Mouse (Mus musculus) kidney, adult 11 months (tissue): ENCODE measurements around the gene Elmod3.
A peak's percentile ranks its signal among the peaks of the same experiment; 100 is the strongest.

Experiments used
- DNase-seq: peaks from one replicate; pipeline ENCODE4 v3.0.0; 2022

The Elmod3 gene

DNA sequence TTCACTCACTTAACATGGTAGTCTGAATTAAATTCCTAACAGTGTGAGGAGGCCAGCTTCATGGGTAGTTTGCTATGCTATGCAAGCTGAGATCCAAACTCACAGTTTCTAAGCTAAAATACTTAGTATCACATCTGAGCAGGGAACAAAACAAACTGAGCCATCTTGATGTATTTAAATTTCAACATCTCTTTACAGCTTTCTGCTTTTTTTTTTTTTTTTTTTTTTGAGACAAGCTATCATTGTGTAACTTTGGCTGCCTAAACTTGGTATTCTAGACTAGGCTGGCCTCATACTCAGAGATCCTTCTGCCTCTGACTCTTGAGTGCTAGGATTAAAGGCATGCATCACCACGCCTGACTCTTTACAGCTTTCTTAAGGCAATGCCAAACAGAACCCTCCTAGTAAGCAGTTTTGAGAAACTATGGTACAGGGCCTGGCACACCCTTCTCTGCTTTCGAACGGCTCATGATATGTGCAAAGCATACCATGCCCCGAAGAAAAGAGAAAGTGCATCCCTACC is 10.5 kb upstream of the Elmod3 start:
- no peak for DNase-seq

GRCm38 (mm10) chr6:72607676-72608075 is 9.5 kb upstream of the Elmod3 start:
- DNase-seq = peak; percentile 74

DNA sequence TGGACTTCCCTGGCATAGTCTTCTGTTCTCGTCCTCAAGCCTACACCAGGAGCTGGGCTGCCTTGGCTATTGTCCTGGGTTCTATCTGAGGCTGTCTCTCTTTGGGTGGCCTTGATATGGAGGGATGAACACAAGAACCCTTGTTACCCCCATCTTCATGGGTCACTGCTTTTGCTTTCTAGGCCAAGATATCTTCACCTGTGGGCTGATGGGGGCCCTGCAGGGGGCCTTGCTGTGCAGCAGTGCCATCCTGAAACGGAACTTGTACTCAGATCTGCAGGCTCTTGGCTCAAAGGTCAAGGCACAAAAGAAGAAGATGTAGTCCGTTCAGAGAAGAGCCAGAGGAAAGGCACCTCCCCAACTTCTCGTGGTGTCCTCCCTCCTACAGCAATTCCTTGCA is 8.8 kb upstream of the Elmod3 start:
- DNase-seq = peak; percentile 76

DNA sequence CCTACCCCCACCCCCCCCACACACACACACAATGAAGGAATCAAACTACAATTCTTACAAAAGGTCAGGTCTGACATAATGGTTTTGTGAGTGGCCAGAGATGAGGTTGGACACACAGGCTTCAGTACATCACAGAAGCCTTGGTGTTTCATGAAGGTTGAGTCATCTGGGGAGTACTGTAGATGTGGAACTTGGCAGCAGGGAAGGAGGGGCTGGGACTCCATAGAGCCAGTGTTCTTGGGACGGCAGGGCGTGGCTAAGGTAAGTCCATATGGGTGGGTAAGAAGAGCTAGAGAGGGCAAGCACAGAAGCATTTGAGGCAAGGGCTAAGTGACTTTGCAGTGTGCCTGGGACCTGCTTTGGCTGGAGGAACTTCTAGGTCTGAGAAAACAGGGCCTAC is 5.9 kb upstream of the Elmod3 start:
- DNase-seq = no peak

GRCm38 (mm10) chr6:72601732-72602131 is 3.5 kb upstream of the Elmod3 start:
- DNase-seq = peak; percentile 86

- no peak for DNase-seq
These were observed 2.6 kb upstream of the Elmod3 start for GRCm38 (mm10) chr6:72600771-72601170.

DNA sequence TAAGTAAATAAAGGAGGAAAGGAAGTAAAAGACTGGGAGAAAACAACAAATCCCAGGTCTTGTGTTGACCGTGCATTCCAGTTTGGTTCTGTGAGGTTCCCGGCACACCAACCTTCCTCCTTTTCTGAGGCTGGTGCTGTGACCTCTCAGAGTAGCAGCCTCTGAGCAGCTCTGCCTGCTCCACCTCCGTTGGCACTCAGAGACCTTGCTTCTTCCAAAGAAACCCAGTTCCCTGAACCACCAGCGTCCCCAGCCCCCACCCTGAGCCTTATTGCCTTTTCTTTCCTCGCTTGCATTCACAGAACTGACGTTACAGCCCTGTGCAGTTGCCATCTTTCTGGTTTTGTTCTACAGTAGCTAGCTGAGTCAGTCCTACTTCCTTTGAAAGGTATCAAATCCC is 2.0 kb upstream of the Elmod3 start:
- DNase-seq = no peak

DNA sequence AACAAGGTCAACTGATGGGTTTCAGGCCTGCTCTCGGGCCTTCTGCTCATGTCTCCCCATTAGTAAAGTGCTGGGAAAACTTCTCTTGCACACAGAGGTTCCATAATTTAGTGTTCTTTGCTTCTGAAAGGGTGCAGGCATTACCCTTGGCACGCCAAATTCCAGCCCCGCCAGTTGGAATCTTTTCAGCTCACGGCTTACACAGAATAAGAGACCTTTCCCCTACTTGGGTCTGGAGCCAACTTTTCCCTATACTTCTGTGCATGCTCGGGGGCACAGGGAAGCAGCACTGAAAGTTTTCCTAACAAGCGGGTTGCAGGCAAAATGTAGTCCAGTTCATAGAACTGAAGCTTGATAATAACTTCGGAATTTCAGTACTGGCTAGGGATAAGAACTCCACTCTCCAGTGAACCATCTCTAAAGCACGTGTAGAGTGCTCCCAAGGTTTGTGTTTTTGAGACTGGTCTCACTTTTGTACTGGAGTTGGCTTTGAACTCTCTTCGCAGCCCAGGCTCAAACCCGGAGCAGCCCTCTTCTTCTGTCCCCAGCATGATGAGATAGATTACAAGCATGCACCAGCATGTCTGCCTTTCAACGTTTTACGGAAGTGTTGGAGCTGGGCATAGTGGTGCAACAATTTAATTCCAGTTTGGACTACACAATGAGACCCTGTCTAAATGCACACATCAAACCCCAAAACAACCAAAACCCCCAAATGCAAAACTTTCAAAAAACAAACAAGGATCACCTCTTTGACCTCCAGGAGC is 761 bp upstream of the Elmod3 start:
- peak; percentile 73 for DNase-seq

DNA sequence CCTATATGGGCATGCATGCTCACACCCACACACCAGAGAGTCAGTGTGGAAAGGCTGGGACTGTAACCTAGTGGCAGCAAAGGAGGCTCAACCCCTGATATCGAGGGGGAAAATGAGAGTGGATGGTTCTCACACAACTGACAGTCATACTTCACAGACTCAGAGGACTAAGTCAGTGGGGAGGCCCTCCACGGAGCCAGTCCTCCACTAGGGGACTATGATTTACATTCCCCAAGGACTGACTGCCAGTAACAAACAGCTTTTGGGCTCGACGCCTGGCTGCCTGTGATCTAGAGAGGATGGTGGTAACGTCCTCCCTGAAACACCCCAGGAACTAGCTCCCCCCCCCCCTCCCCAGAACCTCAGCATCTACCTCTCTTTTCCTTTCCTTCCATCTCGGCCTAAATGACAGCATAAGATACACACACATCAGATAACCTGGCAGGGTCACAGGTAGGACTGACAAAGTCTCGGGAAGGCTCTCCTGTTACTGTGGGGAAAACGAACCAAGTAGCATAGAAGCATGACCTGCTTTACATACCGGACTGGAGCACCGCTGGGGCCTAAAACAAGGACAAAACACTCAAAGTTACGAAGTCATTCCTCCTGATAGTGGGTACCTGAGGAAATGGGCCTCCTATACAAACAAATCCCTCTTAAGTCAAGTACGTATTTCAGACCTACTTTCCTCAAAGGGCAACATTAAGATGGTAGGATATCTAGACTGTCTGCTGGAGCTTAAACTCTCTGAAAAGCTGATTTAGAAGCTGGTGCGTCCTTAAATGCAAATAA is 934 bp downstream of the Elmod3 start:
- DNase-seq = no peak

- no peak for DNase-seq
These were observed 4.3 kb downstream of the Elmod3 start for GRCm38 (mm10) chr6:72593914-72594313.

GRCm38 (mm10) chr6:72593011-72593803 is 5.0 kb downstream of the Elmod3 start:
- DNase-seq = no peak

DNA sequence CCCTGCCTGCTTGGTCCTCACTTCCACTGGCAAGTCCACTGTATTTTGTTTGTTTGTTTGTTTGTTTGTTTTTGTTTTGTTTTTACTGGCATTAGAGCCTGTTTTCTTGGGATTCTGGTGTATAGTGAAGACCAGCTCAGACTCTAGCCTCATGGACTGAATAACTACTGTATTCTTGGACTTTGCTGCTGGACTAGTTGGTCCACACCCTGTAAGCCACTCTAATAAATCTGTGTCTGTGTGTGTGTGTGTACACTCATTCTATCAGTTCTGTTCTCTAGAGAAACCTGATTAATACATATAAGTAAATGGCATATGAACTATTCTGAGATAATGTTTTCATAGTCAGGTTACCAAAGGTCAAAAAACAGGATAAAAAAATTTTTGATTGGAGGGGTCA is 8.1 kb downstream of the Elmod3 start:
- no peak for DNase-seq

- DNase-seq = no peak
These were observed 9.9 kb downstream of the Elmod3 start for GRCm38 (mm10) chr6:72588307-72588706.

DNA sequence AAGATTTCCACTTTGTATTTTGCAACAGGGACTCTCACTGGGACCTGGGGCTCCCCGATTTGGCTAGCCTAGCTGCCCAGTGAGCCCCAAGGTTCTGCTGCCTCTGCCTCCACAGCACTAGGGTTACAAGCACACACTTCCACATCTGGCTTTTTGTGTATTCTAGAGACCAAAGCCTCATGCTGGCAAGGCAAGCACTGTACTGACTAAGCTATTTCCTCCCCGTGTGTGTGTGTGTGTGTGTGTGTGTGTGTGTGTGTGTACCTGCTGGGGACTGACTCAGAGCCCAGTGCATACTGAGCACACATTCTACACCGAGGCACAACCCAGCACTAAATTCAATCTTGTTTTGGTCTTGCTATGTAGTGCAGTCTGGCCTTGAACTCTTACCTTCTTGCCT is 11.5 kb downstream of the Elmod3 start:
- DNase-seq = no peak

DNA sequence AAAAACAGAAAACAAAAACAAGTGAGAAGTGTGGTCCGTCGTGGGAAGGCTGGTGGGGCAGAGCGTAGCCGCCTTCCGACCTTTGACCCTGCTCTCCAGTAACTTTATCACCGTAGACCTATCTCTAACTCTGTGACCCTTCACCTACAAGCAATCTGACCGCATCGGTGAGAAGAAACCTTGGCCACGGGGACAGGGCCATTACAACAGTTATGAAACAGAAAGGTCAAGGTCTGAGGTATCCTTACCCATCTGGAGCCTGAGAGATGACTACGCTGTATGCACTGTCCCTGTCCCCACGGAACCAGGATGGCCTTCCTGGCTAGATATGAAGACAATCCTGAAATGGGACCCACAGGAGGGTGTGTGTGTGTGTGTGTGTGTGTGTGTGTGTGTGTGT is 14.1 kb downstream of the Elmod3 start:
- peak; percentile 64 for DNase-seq

DNA sequence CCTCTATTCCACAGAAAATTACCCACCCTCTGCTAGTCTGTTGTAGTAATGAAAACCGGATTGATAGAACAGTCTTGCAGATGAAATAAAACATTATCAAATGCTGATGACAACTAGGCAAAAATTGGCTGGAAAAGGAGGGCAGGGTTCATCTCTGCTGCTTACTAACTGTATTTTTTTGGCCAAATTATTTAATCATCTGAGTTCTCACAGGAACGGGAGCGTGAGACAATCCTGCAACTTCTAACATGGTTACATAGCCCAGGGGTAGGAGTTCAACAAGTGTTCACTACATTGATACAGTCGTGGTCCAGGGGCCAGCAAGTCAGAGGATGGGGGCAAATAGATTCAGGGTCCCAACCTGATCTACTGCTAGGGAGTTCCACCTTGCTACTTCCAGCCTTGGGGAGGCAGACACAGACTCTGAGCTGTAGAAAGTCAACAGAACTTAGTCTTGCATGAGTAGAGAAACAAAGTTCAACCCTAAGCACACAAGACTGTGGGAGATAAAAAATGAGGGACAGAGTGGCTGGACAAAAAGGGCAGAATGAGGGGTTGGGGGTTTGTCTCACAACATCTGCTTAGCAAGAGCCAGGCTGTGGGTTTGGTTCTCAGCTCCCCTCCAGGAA is 14.9 kb downstream of the Elmod3 start:
- no peak for DNase-seq

DNA sequence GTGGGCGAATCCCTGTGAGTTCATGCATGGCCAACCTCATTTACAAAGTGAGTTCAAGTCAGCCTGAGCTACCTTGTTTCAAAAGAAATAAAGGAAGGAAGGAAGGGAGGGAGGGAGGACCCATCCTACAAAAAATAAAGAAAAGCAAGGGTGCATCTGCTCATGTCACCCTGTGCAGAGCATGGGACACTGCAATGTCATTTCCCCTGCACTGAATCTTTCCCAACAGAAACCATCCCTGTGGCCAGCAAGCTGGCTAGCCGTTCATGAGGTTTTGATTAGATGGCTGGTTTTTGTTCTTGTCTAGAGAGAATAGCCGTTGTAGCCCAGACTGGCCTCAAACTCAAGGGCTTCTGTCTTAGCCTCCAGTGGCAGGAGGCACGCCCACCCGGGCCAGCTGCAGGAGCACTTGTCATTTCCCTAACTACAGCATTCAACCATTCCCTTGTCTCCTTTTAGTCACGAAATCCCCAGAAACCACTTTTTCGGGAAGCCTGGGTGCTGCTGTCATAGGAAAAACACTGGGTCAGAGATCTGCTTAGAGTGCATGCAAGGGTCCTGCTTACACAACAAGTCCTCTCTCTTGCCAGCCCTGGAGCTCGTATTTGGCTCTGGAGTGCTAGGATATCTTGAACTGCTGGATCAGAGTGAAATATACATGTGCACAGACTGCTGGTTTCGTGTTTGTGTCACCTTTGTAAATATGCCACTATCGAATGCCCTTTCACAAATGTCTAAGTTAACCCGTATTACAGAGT is 16.4 kb downstream of the Elmod3 start:
- peak; percentile 43 for DNase-seq

- no peak for DNase-seq
These were observed 22.2 kb downstream of the Elmod3 start for GRCm38 (mm10) chr6:72576041-72576440.

DNA sequence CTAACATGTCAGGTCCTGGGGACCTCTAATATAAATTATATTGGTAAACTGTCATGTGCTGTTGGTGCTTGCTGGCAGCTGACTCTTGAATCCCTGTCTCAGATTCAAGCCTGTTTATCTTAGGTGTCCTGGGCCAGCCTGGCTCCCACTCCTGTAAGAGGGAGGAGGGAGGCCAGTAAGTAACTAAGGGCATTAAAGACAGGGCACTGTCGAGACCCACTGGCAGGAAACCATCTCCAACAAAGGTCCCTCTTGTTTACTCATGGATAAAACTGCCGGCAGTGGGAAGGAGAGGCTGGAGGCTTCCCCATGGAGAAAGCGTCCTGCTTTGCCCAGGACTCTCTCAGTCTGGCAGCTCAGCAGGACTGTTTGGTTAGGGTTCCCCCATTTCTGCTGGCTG is 26.4 kb downstream of the Elmod3 start:
- DNase-seq = no peak

DNA sequence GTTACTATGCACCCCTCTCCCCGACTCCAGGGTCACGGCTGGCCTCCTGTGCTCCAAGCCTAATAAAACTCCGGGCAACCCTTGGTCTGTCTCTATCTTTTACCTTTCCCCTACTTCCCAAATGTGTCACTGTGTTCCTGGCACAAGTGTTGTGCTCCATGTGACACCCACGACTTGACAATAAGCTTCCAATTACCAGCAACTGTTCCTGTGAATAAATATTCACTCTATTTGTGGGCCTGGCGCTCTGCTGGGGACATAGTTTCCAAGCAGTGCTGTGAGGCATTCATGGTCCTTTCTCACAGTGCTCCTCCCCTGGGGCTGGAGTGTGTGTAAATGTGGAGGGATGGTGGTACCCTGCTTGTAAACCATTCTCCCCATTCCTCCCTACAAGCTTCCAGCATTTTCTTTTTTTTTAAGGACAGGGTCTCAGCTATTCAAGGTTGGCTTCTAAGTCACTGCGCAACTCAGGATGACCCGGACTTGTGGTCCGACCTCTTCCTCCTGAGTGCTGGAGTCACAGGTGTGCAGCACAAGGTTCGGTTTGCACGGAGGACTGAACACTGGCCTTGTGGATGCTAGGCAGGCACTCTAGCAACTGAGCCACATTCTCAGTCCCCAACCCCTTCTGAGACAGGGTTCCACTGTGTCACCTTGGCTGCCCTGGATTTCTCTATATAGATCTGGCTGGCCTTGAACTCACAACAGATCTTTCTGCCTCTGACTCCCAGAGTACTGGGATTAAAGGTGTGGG is 27.4 kb downstream of the Elmod3 start:
- DNase-seq = no peak

DNA sequence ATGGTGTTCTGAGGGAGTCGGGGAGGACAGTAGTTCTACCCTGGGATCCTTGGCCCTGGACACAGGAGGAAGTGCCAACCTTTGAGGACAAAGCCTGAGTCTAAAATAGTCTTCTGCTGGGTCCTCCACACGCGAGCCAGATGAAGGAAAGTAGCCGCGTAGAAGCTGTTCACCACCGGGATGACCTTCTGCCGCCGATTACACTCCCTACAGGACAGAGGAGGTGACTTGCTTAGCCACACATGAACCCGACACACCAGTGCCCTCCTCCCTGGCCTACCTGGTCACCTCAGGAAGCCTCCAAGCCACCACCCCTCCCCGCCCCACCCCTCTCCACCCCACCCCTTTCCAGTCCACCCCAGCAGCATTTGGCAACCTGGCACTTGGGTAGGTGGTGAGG is 29.5 kb downstream of the Elmod3 start:
- no peak for DNase-seq
